Mouse (Mus musculus): ENCODE data around the gene Il22ra1.

DNA sequence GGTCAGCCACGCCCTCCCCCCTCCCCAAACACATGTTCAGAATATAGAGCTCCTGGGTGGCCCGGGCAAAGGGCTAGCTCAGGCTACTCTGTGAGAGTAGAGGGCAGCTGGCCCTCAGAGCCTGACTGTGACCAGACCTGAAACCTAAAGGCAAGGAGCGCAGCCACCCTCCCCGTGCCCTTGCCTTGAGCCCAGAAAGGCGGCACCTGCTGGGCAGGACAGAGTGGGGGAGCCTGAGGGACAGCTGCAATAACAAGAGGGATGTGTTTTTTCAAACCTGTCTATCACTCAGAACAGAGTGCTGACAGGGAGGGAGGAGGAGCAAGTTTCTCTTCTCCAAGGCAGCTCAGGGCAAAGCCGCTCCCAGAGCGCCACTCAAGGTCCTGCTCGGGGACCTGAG is 46.5 kb downstream of the Il22ra1 start:
- TF ChIP-seq CTCF (IDR thresholded peaks at IDR 0.05; ENCODE audit: extremely low read depth, insufficient read length, insufficient replicate concordance, low read depth, low read length) (no peak), POLR2A (IDR thresholded peaks at IDR 0.05; ENCODE audit: low read depth, low read length) (no peak)
